Mouse (Mus musculus) cerebellum, adult 2 months (tissue): ENCODE results near the gene Fam173b. TPM values are rescaled to one million over a fixed set of nuclear protein-coding genes. Genes with fewer than 3 reads are reported as not detected.

Experiments
- DNase-seq, 2 experiments: peaks; one replicate each; pipeline ENCODE4 v3.0.0; 2021
- H3K27ac ChIP-seq: fragments of 200-500 bp; 2 replicates; pipeline ENCODE4 v1.5.1; 2012; ENCODE audit warnings: low read length, control low read depth, inconsistent platforms; ENCODE audit not compliant: insufficient read depth
- H3K27me3 ChIP-seq: fragments of 200-500 bp; 2 replicates; pipeline ENCODE4 v1.6.1; 2012; ENCODE audit warnings: inconsistent platforms, mild to moderate bottlenecking, low read length, moderate library complexity; ENCODE audit not compliant: control insufficient read depth, insufficient read depth
- H3K4me1 ChIP-seq: fragments of 200-500 bp; 2 replicates; pipeline ENCODE4 v1.6.1; 2011; ENCODE audit warnings: low read length; ENCODE audit not compliant: control insufficient read depth, insufficient read depth
- H3K4me3 ChIP-seq: fragments of 200-500 bp; replicated peaks from 2 replicates; pipeline ENCODE3; 2011; ENCODE audit warnings: mild to moderate bottlenecking, low read depth, low read length, control low read depth; ENCODE audit not compliant: insufficient read depth
- CTCF ChIP-seq: fragments of 200-500 bp; IDR thresholded peaks from 2 replicates; pipeline ENCODE4 v1.5.1; 2011; ENCODE audit warnings: low read depth, mild to moderate bottlenecking, control low read depth, low read length, moderate library complexity, borderline replicate concordance; ENCODE audit not compliant: insufficient read depth
- POLR2A ChIP-seq: fragments of 200-500 bp; IDR thresholded peaks from 2 replicates; pipeline ENCODE4 v1.6.1; 2011; ENCODE audit warnings: low read length, control low read depth, borderline replicate concordance; ENCODE audit not compliant: insufficient read depth
- WGBS: fragments of 180-500 bp; shearing (Covaris S2); methylation state at CpG from one replicate; pipeline ENCODE4 v1.1.7; 2018; 5-methylcytosine and 5-hydroxymethylcytosine counted together
- polyA plus RNA-seq: library from polyadenylated mRNA; depleted of rRNA; stranded (reverse); fragments of >200 nt; gene quantifications from 2 replicates; pipeline ENCODE4 v1.2.3, GENCODE M21; 2012

The Fam173b gene
- polyA plus RNA-seq, 1 experiment, result 15.2 TPM

DNA sequence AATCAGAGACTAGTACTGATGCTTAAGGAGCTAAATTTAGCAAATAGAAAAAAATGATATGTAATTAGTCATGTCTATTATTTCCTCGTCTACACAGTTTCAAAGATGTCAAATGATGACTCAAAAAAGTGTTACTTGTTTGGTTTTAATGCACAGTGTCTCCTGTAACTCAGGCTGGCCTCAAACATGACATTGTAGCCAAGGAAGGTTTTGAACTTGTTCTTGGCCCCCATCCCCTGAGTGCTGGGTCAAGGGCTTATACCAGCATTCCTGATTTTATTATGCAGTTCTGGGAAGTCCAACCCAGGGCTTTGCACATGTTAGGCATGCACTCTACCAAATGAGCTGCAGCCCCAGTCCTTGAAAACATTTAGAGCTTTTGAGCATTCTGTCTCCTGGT, 35.9 kb upstream of the Fam173b start:
- no peaks in the 10 kb centered on the region; the same call in 1 of the 2 replicates for H3K4me1 ChIP-seq
- TF ChIP-seq CTCF (no peak), POLR2A (no peak)
- H3K4me3 ChIP-seq, result no peak overlapping the region
- no peak overlapping the region for H3K27ac ChIP-seq
- no peak for DNase-seq
- 77% methylated on average over 1 of the region's 1 CpGs for WGBS
- no peaks in the 10 kb centered on the region for H3K27me3 ChIP-seq

DNA sequence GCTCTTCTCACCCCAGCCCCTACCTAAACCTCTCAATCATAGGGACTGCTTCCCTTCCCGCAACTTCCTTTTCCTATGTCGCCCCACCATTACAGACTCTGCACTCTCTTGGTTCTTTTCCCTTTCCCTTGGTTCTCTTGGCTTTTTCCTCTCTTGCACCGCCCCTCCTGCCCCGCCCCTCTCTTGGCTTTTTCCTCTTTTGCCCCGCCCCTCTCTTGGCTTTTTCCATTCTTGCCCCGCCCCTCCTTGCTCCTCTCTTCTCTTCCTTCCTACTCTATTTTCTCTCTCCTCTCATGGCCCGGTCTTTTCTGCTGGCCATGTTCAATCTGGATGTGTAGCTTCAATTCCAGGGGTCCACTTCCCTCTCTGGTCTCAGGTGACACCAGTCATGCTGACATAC, 34.2 kb upstream of the Fam173b start:
- 75% methylated on average over 7 of the region's 7 CpGs for WGBS
- no peak overlapping the region for H3K4me3 ChIP-seq
- no peak for DNase-seq
- peaks cover 3% of the 10 kb centered on the region; the same call in 1 of the 2 replicates for H3K4me1 ChIP-seq
- H3K27me3 ChIP-seq, result no peaks in the 10 kb centered on the region
- no peak for TF ChIP-seq POLR2A
- no peak for TF ChIP-seq CTCF
- no peak overlapping the region for H3K27ac ChIP-seq

GRCm38 (mm10) chr15:31568581-31568996, 33.1 kb upstream of the Fam173b start:
- no peak overlapping the region for H3K27ac ChIP-seq
- 24% methylated on average over 12 of the region's 12 CpGs for WGBS
- no peaks in the 10 kb centered on the region for H3K27me3 ChIP-seq
- TF ChIP-seq POLR2A, result no peak
- TF ChIP-seq CTCF, result no peak
- no peak for DNase-seq
- peaks cover 3% of the 10 kb centered on the region; the same call in 1 of the 2 replicates for H3K4me1 ChIP-seq
- no peak overlapping the region for H3K4me3 ChIP-seq

DNA sequence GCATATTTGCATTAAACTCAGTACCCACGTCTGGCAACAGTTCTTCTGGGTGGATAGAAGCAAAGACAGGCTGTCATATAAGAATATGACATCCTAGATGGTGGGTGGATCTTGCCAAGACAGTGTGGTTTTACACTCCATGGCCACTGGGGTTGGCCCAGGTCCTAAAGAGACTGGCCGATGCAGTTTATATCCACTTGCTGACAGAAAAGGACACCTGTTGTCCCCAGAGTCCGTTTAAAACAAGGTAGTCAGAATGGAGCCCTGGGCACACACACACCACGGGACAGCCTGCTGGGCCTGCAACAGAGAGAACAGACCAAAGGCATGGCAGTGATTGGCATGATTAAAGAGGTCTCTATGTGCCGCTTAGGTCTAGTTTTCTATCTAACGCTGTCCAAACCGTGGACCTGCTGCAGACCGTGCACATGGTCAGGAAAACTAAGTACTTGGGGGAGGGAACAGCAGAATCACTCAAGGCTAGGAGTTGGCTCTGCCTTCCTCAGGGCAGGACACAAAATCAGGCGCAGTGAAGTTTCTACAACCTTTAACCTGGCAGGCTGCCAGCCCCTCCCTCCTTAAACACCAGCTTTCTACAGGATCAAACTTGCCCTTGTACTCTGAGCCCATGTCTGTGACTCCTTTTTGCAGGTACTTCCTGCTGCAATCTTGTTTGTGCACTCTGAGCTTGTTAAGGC, 32.2 kb upstream of the Fam173b start:
- WGBS, result 22% methylated on average over 9 of the region's 9 CpGs

DNA sequence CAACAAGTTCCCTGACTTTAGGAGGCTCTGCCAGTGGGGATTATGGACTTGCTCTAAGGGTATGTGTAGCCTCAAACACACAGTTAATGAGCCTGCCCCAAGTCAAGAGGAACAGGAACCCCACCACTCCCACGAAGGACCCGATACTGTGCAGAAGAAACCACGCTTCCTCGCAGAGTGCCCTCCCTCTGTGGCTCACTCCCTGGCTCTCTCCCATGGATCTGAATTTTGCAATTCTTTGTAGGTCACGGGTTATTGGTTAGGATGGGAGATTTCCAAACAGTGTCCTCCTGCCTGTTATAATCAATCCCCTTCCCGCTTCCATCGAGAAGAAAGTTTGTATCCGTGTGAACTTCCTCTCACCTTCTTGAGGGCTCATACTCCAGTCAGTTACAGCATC, 30.7 kb upstream of the Fam173b start:
- H3K4me1 ChIP-seq, result peaks cover 3% of the 10 kb centered on the region; the same call in 1 of the 2 replicates
- no peak overlapping the region for H3K27ac ChIP-seq
- TF ChIP-seq CTCF (no peak), POLR2A (no peak)
- H3K4me3 ChIP-seq, result no peak overlapping the region
- no peak for DNase-seq
- WGBS, result 97% methylated on average over 8 of the region's 8 CpGs
- H3K27me3 ChIP-seq, result no peaks in the 10 kb centered on the region

More for the DNA sequence above, 32.2 kb upstream of the Fam173b start:
- Histone ChIP-seq H3K27me3 (no peaks in the 10 kb centered on the region), H3K4me1 (peaks cover 3% of the 10 kb centered on the region; the same call in 1 of the 2 replicates), H3K27ac (no peak overlapping the region), H3K4me3 (no peak overlapping the region)
- no peak for DNase-seq
- TF ChIP-seq POLR2A (no peak), CTCF (no peak)

GRCm38 (mm10) chr15:31571906-31572722, 29.5 kb upstream of the Fam173b start:
- TF ChIP-seq POLR2A (no peak), CTCF (no peak)
- Histone ChIP-seq H3K27me3 (no peaks in the 10 kb centered on the region), H3K27ac (no peak overlapping the region), H3K4me3 (no peak overlapping the region), H3K4me1 (peaks cover 3% of the 10 kb centered on the region; the same call in 1 of the 2 replicates)
- peak in 1 of 2 experiments; percentile 21 for DNase-seq
- WGBS, result 31% methylated on average over 16 of the region's 16 CpGs

DNA sequence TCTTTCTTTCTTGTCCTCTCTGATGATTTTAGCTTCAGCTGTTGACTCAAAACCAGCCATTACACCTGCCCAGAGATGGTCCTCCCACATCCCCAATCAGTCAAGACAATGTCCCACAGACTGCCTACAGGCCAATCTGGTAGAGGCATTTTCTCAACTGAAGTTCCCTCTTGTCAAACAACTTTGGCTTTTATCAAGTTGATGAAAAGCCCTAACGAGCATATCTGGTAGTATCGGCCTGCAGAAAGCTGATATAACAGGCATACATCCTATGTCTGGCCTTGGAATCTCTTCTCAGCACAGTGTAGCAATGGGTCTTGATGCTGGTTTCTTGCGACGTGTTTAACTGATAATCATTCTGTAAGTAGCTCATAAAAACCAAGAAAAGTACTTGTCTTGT, 28.4 kb upstream of the Fam173b start:
- Histone ChIP-seq H3K4me1 (peaks cover 3% of the 10 kb centered on the region; the same call in 1 of the 2 replicates), H3K27ac (no peak overlapping the region), H3K4me3 (no peak overlapping the region), H3K27me3 (no peaks in the 10 kb centered on the region)
- DNase-seq, result no peak
- no peak for TF ChIP-seq POLR2A
- TF ChIP-seq CTCF, result no peak
- 95% methylated on average over 4 of the region's 4 CpGs for WGBS
